Comparison of ENCODE assay signal across 10 mouse cellular contexts in the genomic region with DNA sequence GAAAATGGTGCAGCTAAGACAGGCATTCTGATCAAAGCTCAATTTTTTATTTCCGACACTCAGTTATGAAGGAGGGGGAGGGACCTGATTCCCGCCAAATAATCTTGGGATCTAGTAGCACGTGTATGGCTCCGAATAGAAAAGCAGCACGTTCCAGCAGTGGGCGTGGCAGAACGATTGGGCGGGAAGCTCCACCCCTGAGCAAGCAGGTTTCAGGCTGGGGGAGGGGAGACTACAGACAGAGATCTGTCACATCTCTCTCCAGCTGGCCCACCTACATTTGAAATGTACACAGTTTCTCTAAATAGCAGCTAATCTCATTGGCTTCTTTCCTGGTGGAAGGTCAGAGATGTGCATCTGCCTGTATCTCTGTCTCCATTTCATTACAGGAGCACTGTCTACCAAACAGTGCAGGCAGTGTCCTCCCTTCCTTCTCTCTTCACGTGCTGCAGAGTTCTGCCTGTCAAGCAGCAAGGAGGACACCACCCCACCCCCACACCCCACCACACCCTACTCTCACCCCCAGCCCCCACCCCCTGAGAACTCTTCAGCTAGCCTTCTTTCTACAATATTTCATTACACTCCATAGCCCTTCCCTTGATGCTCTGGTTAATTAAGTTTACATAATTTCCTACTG.
A peak's percentile ranks its signal among the peaks of the same experiment; 100 is the strongest.
DNase-seq lines count a peak whose midpoint lies in the region; ATAC-seq and TF ChIP-seq lines count a peak whose summit lies in the region.
"Had no signal": no experiment of that assay in that cellular context is flagged by ENCODE, and none has a peak within 500 bp of the region (broad histone marks: within the 10 kb centered on the region; RNA-seq: fewer than 3 reads in every experiment).

No protein-coding gene starts in this region.

- no peak overlapping the region for H3K4me3 ChIP-seq in liver, postnatal 0 days (ENCODE audit: low read depth, low read length)
- H3K4me3 ChIP-seq in embryonic facial prominence, embryonic 10.5 days, result no peak overlapping the region
- no peak overlapping the region for H3K4me3 ChIP-seq in neural tube, embryonic 14.5 days (ENCODE audit: low read depth, low read length)

- no peak for TF ChIP-seq CTCF in liver, postnatal 0 days (IDR thresholded peaks at IDR 0.05; ENCODE audit: low read depth)

- 27% methylated on average over 9 of the region's 9 CpGs for WGBS in liver, postnatal 0 days (ENCODE audit: insufficient replicate concordance)
- 29% methylated on average over 9 of the region's 9 CpGs for WGBS in embryonic facial prominence, embryonic 10.5 days
- 30% methylated on average over 9 of the region's 9 CpGs for WGBS in neural tube, embryonic 14.5 days

- peak; percentile 29 to 36 for DNase-seq in cerebellum, postnatal 10 days
- no peak for DNase-seq in cerebellum, postnatal 4 days (ENCODE audit: low spot score in 2 of 2)
- peak; percentile 71 for DNase-seq in liver
- no peak for DNase-seq in liver, postnatal 0 days
- peak; percentile 28 for DNase-seq in embryonic facial prominence, embryonic 10.5 days (ENCODE audit: low spot score)
- DNase-seq in kidney, adult 9 months, result no peak
- no peak for DNase-seq in natural killer cell, adult 2 months (ENCODE audit: low spot score in 2 of 2)
- DNase-seq: heart, postnatal 14 days; lung, adult 18-20 months had no signal

- H3K36me3 ChIP-seq in liver, postnatal 0 days (replicated peaks; ENCODE audit: insufficient read depth, low read length), result no peaks in the 10 kb centered on the region
- no peaks in the 10 kb centered on the region for H3K36me3 ChIP-seq in embryonic facial prominence, embryonic 10.5 days (replicated peaks)
- H3K36me3 ChIP-seq in neural tube, embryonic 14.5 days (ENCODE audit: control insufficient read depth, insufficient read depth, low read length), result no peaks in the 10 kb centered on the region

- H3K9ac ChIP-seq in liver, postnatal 0 days (replicated peaks), result no peak overlapping the region
- H3K9ac ChIP-seq in neural tube, embryonic 14.5 days (replicated peaks; ENCODE audit: low read depth, low read length), result no peak overlapping the region

- no peak for ATAC-seq in liver, postnatal 0 days
- peak; percentile 48; the same call in 1 of the 2 replicates for ATAC-seq in neural tube, embryonic 14.5 days (ENCODE audit: low read depth)

- H3K27me3 ChIP-seq in liver, postnatal 0 days (ENCODE audit: insufficient read depth, low read length), result no peaks in the 10 kb centered on the region
- H3K27me3 ChIP-seq in embryonic facial prominence, embryonic 10.5 days (replicated peaks; ENCODE audit: low read depth, poor library complexity, severe bottlenecking), result no peaks in the 10 kb centered on the region
- no peaks in the 10 kb centered on the region for H3K27me3 ChIP-seq in neural tube, embryonic 14.5 days (ENCODE audit: control insufficient read depth, insufficient read depth, low read length)

- no peak for TF ChIP-seq EP300 in liver, postnatal 0 days (IDR thresholded peaks at IDR 0.05; ENCODE audit: low read depth)

- no peak overlapping the region for H3K27ac ChIP-seq in liver, postnatal 0 days (ENCODE audit: low read depth)
- no peak overlapping the region; the same call in 1 of the 2 replicates for H3K27ac ChIP-seq in embryonic facial prominence, embryonic 10.5 days (replicated peaks)
- no peak overlapping the region for H3K27ac ChIP-seq in neural tube, embryonic 14.5 days (ENCODE audit: low read depth, low read length)

- H3K4me1 ChIP-seq in liver, postnatal 0 days (ENCODE audit: insufficient read depth), result no peaks in the 10 kb centered on the region
- peaks cover 6% of the 10 kb centered on the region; the same call in 1 of the 2 replicates for H3K4me1 ChIP-seq in embryonic facial prominence, embryonic 10.5 days
- H3K4me1 ChIP-seq in neural tube, embryonic 14.5 days (ENCODE audit: control insufficient read depth, insufficient read depth, low read length), result peaks cover 9% of the 10 kb centered on the region; the same call in 1 of the 2 replicates

- H3K4me2 ChIP-seq in liver, postnatal 0 days (ENCODE audit: low read depth, low read length), result no peak overlapping the region
- no peak overlapping the region for H3K4me2 ChIP-seq in neural tube, embryonic 14.5 days (ENCODE audit: low read depth, low read length)

- no peaks in the 10 kb centered on the region for H3K9me3 ChIP-seq in liver, postnatal 0 days (ENCODE audit: low read length)
- H3K9me3 ChIP-seq in embryonic facial prominence, embryonic 10.5 days, result no peaks in the 10 kb centered on the region
- no peaks in the 10 kb centered on the region for H3K9me3 ChIP-seq in neural tube, embryonic 14.5 days (ENCODE audit: control insufficient read depth, low read length)

Comparison
In these comparisons a context has a peak if more than half of its experiments do, and no peak if none do; other contexts are left out.
1. DNase-seq: peak in cerebellum, postnatal 10 days (2 of 2), liver (single experiment) and embryonic facial prominence, embryonic 10.5 days (single experiment); none in cerebellum, postnatal 4 days (0 of 2), liver, postnatal 0 days (single experiment), kidney, adult 9 months (single experiment) and natural killer cell, adult 2 months (0 of 2).